Mouse (Mus musculus) erythroid progenitor cell, adult 5-6 weeks (primary cell): ENCODE measurements around the gene Zfand3. TPM values are rescaled to one million over a fixed set of nuclear protein-coding genes. Genes with fewer than 3 reads are reported as not detected.

ENCODE experiments used
- ATAC-seq: replicated peaks from 2 replicates; pipeline ENCODE4 v1.8.0; 2016; ENCODE audit warnings: moderate number of reproducible peaks, mild to moderate bottlenecking, moderate TSS enrichment, inconsistent platforms; ENCODE audit not compliant: poor library complexity, low FRiP score, severe bottlenecking
- total RNA-seq, 2 experiments: library from RNA; stranded (forward) in 1 of 2; stranded (reverse) in 1 of 2; fragments of 150-400 nt in 1 of 2; fragments of 186-747, 209-891 nt in 1 of 2; gene quantifications; 2 replicates each; pipeline versions ENCODE4 v1.2.3 to v1.2.4; 2015 to 2017; ENCODE audit warnings: low replicate concordance in 2 of 2

Gene Zfand3
- total RNA-seq, 2 experiments from 2014 or later: 10.5 to 10.9 TPM

DNA sequence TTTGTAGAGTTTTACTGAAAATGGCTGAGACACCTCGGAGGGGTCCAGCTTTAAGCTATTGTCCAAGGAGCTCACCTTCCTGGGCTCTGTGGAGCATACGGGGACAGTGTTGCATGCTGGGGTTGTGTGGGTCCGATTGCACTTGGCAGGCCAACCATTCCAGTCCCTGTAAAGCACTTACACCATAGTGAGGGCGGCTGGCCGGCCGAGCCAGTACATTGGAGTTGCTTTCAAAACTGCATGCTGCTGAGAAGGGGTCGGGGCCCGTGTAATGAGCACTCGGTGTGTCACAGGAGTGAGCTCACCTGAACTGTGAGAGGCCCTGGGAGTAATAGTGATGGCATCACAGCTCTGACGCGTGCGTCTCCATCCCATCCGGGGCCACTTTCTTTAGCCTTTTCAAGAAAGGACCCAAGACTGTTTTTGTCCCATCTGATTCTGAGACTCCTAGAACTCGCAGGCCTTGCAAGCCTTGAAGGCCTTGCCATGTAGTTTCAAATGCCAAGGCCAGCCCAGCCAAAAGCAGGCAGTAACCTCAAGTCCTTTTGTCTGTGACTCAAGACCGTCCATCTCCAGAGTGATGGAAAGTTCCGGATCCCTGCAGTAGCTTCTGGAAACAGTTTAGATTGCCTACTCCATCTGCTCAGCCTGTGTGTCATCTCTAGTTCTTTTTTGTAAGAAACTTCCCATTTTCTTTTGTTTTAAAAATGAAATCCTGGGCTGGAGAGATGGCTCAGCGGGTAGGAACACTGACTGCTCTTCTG, 200.7 kb downstream of the Zfand3 start:
- ATAC-seq: no peak

DNA sequence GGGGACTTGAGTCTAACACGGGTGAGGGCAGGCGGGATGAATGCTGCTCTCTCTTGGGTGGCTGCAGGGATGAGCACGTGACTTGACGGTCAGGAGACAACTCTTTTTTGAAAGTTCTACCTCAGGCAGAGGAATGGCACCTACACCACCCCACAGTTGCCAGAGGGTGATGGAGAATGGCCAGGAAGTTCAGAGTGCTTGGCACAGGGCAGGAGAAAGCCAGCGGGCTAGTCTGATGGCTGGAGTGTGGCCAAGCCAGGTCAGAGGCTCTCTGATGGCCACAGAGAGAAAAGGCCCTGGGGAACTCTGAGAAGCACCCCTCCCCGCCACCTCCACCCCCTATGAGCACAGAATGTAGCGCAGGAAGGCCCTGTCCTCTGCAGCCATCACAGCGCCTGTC, 205.7 kb downstream of the Zfand3 start:
- no peak for ATAC-seq

DNA sequence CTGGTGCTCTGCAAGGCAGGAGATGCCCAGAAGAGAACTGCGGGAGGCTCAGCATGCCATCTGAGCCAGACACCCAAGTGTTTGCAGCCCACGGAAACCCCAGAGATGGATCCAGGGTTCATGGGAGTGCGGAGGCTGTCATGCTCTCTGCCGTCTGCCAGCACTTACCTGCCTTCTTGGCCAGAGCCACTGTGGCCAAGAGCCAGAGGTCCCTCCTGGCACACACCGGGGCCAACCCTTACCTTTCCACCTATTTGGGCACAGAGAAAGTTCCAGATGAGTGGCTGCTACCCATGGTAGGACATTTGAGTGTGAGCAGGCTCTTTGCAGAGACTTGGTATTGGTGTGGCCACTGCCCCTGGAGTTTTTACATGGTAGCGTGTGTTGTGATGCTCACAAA, 206.4 kb downstream of the Zfand3 start:
- ATAC-seq: no peak

GRCm38 (mm10) chr17:30212647-30213046, 208.1 kb downstream of the Zfand3 start:
- ATAC-seq: no peak

GRCm38 (mm10) chr17:30213371-30213770, 208.8 kb downstream of the Zfand3 start:
- no peak for ATAC-seq

DNA sequence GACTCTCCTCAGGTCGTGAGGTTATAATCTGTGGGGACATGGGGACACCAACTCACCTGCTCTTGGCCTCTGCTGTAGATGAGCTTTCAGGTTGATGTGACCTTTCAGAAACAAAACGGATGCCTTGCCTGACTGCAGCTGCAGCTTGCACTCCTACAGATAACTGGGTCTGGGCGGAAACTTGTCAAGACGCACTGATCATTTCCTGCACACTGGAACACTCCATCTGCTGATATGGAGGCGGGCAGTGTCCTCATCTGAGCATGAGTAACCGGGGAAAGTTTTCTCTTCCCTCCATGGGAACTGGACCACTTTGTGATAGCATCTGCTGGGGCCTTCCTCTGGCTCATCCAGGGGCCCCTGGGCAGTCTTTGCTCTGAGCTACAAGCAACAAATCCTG, 209.9 kb downstream of the Zfand3 start:
- no peak for ATAC-seq

GRCm38 (mm10) chr17:30215741-30216140, 211.2 kb downstream of the Zfand3 start:
- ATAC-seq: no peak

DNA sequence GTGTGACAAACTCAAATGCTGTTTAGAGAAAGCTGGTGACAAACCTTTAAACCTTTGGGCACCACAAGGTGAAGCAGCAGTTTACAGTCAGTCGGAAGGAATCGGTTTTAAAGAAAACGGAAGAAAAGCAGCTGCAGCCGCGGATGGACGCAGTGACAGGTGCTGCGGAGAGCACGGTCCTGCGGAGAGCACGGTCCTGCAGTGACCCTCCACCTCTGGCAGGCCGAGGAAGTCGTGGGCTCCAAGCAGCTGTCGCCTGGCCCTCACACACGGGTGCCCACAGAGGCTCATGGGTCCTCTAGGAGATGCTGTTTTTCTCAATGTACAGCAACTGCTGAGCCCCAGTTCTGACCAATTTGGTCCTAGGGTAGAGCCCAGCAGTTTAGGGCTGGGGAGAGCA, 217.1 kb downstream of the Zfand3 start:
- no peak for ATAC-seq

DNA sequence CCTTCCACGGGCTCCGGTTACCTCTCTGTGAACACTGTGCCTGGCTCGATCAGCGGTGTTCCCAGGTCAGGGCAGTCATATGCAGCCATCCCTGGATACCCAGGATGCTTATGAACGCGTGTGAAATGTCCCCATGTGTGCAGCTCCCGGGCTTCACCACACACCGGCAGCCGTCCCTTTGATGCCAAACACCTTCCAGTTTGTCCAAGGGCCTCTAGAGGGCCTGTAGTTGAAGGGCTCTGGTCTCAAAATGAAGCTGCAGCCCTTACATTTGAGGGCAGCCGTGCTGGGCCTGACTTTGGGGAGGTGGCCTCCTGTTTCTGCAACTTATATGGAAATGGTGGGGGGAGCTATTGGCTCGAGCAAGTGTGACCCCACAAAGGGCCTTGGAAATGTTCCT, 217.8 kb downstream of the Zfand3 start:
- no peak for ATAC-seq

DNA sequence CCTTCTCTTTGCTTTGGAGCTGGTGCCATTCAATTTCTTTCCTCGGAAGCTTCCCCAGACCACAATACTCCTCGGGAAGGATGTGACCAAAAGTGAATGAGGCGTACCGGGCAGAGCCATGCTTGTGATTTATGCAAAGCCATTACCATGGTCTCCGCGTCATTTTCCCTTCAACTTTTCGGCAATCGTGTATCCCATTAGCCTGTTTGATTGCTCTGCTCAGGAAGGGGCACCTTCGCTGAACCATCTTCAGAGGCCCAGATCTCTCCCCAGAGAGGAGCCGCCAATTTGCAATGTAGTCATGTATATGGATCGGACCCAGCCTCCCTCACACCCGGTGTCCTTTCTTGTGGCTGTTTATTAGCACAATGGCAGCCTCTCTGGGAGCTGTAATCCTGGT, 218.3 kb downstream of the Zfand3 start:
- no peak for ATAC-seq

- ATAC-seq: no peak
Observed at GRCm38 (mm10) chr17:30225030-30225740, 220.7 kb downstream of the Zfand3 start.

DNA sequence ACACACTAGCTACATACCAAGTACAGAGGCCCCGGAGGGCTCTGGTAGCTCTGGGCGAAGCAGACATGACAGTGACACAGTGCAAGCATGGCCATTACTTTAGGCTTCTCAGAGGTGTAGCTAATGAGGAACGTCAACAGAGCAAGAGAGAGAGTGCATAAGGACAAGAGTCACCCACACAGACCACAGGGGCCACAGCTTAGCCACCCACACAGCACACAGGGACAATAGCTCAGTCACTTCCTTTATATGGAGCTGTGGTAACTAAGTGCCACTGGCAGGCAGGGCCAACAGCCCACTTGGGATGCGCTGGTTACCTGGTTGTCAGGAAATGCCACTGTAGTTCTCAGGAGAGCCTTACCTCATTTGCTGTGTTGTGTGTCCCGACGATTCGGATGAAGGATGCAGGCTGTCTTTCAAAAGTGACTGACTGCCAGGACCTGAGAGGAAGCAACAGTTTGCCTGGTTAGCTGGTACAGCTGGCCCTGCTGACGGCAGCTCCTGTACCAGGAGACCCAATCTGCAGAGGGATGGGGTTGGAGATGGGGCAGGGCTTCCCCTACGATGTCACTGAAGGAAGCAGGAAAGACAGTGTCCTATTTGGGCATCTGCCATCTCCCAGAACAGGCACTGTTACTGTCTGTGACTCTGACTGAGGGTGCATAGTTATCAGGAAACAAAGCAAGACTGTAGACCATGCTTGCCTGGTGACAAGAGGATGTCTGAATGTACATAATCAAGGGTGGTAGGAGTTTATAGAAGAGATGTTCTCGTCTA, 224.1 kb downstream of the Zfand3 start:
- no peak for ATAC-seq

- no peak for ATAC-seq
Observed at GRCm38 (mm10) chr17:30230428-30230827, 225.9 kb downstream of the Zfand3 start.

DNA sequence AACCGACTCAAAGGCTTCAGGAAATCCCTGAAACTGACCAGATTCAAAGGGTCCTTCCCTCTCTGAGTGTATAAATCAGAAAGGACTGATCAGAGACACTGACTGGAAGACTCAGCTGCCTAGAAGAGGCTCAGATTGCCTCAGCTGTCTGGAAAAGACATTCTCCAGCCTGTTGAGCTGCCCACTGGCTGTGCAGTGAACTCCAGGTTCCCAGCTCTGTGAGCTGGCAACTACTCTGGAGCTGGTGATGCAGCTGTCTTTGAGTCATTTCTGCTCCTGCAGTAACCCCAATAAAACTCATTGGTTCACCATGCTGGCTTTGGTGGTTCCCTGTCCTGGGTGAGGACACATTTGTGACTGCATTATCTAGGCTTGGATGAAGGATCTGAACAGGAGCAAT, 226.9 kb downstream of the Zfand3 start:
- ATAC-seq: no peak

DNA sequence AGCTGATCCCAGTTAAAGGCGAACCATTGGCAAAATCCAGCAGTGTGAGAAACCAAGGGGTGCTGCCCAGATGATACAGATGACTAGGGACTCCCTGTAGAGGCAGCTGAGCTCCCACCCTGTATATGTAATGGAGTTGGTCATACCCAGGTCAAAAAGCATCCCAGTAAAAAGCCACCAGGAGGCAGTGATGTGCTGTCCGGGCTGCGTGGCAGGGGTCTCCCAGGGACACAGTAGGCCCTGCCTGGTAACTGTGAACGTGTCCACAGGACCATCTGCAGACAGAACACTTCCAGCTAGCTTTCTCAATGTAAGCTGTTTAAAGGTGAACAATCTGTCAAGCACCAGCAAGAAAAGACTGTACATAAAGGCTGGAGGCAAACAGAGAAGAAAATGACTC, 228.2 kb downstream of the Zfand3 start:
- ATAC-seq: no peak

DNA sequence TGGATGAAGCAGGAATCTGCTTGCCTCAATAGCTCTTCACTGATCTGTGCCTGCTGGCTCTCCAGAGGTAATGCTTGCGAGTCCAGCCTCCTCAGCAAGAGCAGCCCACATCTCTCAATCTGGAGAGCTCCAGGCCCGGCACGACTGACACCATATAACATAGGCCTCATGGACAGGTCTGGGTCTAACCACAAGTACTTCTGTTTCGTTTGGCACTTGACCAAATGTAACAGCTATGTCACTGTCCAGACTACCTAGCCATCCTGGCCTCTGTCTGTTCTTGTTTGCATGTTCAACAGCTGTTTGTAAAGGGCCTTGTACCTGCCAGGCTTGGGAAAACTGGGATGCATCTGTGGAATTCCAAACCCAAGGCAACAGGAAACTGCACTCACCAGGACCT, 230.8 kb downstream of the Zfand3 start:
- ATAC-seq: no peak

- ATAC-seq: no peak
Observed at GRCm38 (mm10) chr17:30236611-30237010, 232.1 kb downstream of the Zfand3 start.

GRCm38 (mm10) chr17:30237600-30237999, 233.1 kb downstream of the Zfand3 start:
- no peak for ATAC-seq

DNA sequence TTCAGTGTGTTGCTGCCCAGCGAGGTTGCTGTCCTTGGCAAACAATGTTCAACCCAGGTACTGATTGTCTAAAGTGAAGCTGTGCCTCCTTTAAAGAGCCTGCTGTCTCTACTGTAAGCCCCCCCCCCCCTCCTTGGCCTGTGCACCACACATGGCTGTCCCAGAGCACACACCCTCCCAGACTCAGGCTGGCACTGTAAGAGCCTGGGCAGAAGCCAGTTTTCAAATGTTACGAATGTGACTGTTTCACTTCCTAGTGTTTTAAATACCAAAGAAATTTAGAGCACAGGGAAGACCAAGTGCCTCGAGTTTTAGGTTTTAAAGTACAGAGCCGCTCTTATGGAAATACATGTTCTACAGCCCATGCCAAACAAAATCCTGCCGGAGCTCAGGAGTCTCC, 234.9 kb downstream of the Zfand3 start:
- ATAC-seq: no peak

- no peak for ATAC-seq
Observed at GRCm38 (mm10) chr17:30240659-30241058, 236.1 kb downstream of the Zfand3 start.

GRCm38 (mm10) chr17:30241061-30241460, 236.5 kb downstream of the Zfand3 start:
- ATAC-seq: no peak
